Mouse (Mus musculus): Measurements from ENCODE around the gene Nin. TPM values are rescaled to one million over a fixed set of nuclear protein-coding genes. Genes with fewer than 3 reads are reported as not detected.
A peak's percentile ranks its signal among the peaks of the same experiment; 100 is the strongest.

The Nin gene
- total and polyA plus RNA-seq, 3 experiments = 48.4 to 49.1 TPM; not detected in 1

- no peak for TF ChIP-seq ZNF384 (IDR thresholded peaks at IDR 0.05; ENCODE audit: low read depth, low read length)
- no peak for TF ChIP-seq POLR2AphosphoS5 (IDR thresholded peaks at IDR 0.05; ENCODE audit: borderline replicate concordance, low read depth, low read length)
- TF ChIP-seq RAD21 (IDR thresholded peaks at IDR 0.05; ENCODE audit: low read depth, low read length) = no peak
- TF ChIP-seq ZKSCAN1 (IDR thresholded peaks at IDR 0.05; ENCODE audit: low read depth, low read length) = no peak
- TF ChIP-seq USF2 (IDR thresholded peaks at IDR 0.05; ENCODE audit: borderline replicate concordance in 1 of 2, insufficient read depth in 1 of 2, low read depth in 1 of 2, low read length in 2 of 2) = no peak
- TF ChIP-seq SMC3 (IDR thresholded peaks at IDR 0.05; ENCODE audit: low read depth, low read length) = no peak
- no peak for TF ChIP-seq RCOR1 (IDR thresholded peaks at IDR 0.05; ENCODE audit: low read depth, low read length)
- Histone ChIP-seq H3K4me1 (ENCODE audit: control insufficient read depth in 1 of 2, insufficient read depth in 2 of 2, low read length in 2 of 2) (no peaks in the 10 kb centered on the region), H3K9ac (ENCODE audit: control insufficient read depth, low read depth, low read length, poor library complexity, severe bottlenecking) (no peak overlapping the region), H3K9me3 (replicated peaks; ENCODE audit: insufficient read depth, low read length) (no peaks in the 10 kb centered on the region), H3K4me3 (ENCODE audit: control insufficient read depth in 1 of 2, insufficient read depth in 1 of 2, low read depth in 2 of 2, low read length in 2 of 2) (no peak overlapping the region), H3K27me3 (ENCODE audit: control insufficient read depth in 1 of 2, insufficient read depth in 2 of 2, low read length in 2 of 2) (no peaks in the 10 kb centered on the region), H3K27ac (ENCODE audit: control insufficient read depth, low read depth, low read length) (no peak overlapping the region), H3K79me2 (ENCODE audit: control insufficient read depth, insufficient read depth, low read length, poor library complexity) (no peaks in the 10 kb centered on the region), H3K36me3 (ENCODE audit: control insufficient read depth in 1 of 2, insufficient read depth in 2 of 2, low read length in 2 of 2) (peaks cover 0 to 2% of the 10 kb centered on the region in 2 experiments; a peak in 1 of 4 replicates)
- DNase-seq (ENCODE audit: low read depth, low spot score) = peak; percentile 8
Observed at GRCm38 (mm10) chr12:70010356-70010755, 103.2 kb downstream of the Nin start.

GRCm38 (mm10) chr12:70005103-70005502 lies 108.4 kb downstream of the Nin start:
- Histone ChIP-seq H3K36me3 (ENCODE audit: control insufficient read depth in 1 of 2, insufficient read depth in 2 of 2, low read length in 2 of 2) (no peaks in the 10 kb centered on the region), H3K4me1 (ENCODE audit: control insufficient read depth in 1 of 2, insufficient read depth in 2 of 2, low read length in 2 of 2) (no peaks in the 10 kb centered on the region), H3K4me3 (ENCODE audit: control insufficient read depth in 1 of 2, insufficient read depth in 1 of 2, low read depth in 2 of 2, low read length in 2 of 2) (no peak overlapping the region), H3K9me3 (replicated peaks; ENCODE audit: insufficient read depth, low read length) (no peaks in the 10 kb centered on the region), H3K27me3 (ENCODE audit: control insufficient read depth in 1 of 2, insufficient read depth in 2 of 2, low read length in 2 of 2) (no peaks in the 10 kb centered on the region; a peak in 1 of 4 replicates), H3K79me2 (ENCODE audit: control insufficient read depth, insufficient read depth, low read length, poor library complexity) (no peaks in the 10 kb centered on the region), H3K9ac (ENCODE audit: control insufficient read depth, low read depth, low read length, poor library complexity, severe bottlenecking) (no peak overlapping the region), H3K27ac (ENCODE audit: control insufficient read depth, low read depth, low read length) (no peak overlapping the region)
- no peak for TF ChIP-seq KAT2A (conservative IDR thresholded peaks at IDR 0.05; ENCODE audit: low read depth, low read length)
- TF ChIP-seq GATA1 (IDR thresholded peaks at IDR 0.05; ENCODE audit: low read depth, low read length) = no peak
- TF ChIP-seq EP300 (IDR thresholded peaks at IDR 0.05; ENCODE audit: low read depth in 1 of 2, low read length in 2 of 2) = no peak
- no peak for TF ChIP-seq JUND (IDR thresholded peaks at IDR 0.05; ENCODE audit: low read depth, low read length)
- TF ChIP-seq UBTF (IDR thresholded peaks at IDR 0.05; ENCODE audit: borderline replicate concordance, insufficient read depth, low read depth, low read length) = no peak
- no peak for TF ChIP-seq ELF1 (IDR thresholded peaks at IDR 0.05; ENCODE audit: low read depth, low read length)
- no peak for TF ChIP-seq SIN3A (IDR thresholded peaks at IDR 0.05; ENCODE audit: low read length)
- TF ChIP-seq E2F4 (IDR thresholded peaks at IDR 0.05; ENCODE audit: borderline replicate concordance, low read depth, low read length) = no peak
- no peak for TF ChIP-seq USF1 (IDR thresholded peaks at IDR 0.05; ENCODE audit: low read depth, low read length)
- no peak for TF ChIP-seq TCF12 (IDR thresholded peaks at IDR 0.05; ENCODE audit: low read depth, low read length)
- TF ChIP-seq ZC3H11A (IDR thresholded peaks at IDR 0.05; ENCODE audit: low read depth, low read length) = no peak
- no peak for TF ChIP-seq RCOR1 (IDR thresholded peaks at IDR 0.05; ENCODE audit: low read depth, low read length)
- no peak for TF ChIP-seq HCFC1 (IDR thresholded peaks at IDR 0.05; ENCODE audit: low read depth, low read length)
- no peak for TF ChIP-seq NRF1 (IDR thresholded peaks at IDR 0.05; ENCODE audit: insufficient read depth, low read depth, low read length, poor library complexity, severe bottlenecking)
- no peak for DNase-seq (ENCODE audit: low read depth, low spot score)

Data from MEL (cell line).